ENCODE assay signal across 14 mouse cellular contexts in genomic region chr9:57959399-57959798, GRCm38 (mm10). TPM values are rescaled to one million over a fixed set of nuclear protein-coding genes. Genes with fewer than 3 reads are reported as not detected.
"Had no signal": no experiment of that assay in that cellular context is flagged by ENCODE, and none has a peak within 500 bp of the region (broad histone marks: within the 10 kb centered on the region; RNA-seq: fewer than 3 reads in every experiment).

No protein-coding gene starts in this region.

- H3K4me3 ChIP-seq: kidney, embryonic 15.5 days; limb, embryonic 13.5 days; midbrain, embryonic 12.5 days; myocyte; neural tube, embryonic 15.5 days had no signal

- H3K9me3 ChIP-seq: kidney, embryonic 15.5 days; limb, embryonic 13.5 days; midbrain, embryonic 12.5 days; neural tube, embryonic 15.5 days had no signal

- H3K4me1 ChIP-seq: limb, embryonic 13.5 days; neural tube, embryonic 15.5 days had no signal

- H3K9ac ChIP-seq: kidney, embryonic 15.5 days; limb, embryonic 13.5 days; liver, embryonic 14.5 days; midbrain, embryonic 12.5 days; neural tube, embryonic 15.5 days had no signal

- H3K27ac ChIP-seq: kidney, embryonic 15.5 days; limb, embryonic 13.5 days; liver, embryonic 14.5 days; midbrain, embryonic 12.5 days; neural tube, embryonic 15.5 days had no signal

- DNase-seq: kidney, postnatal 14 days; layer of hippocampus, postnatal 36 days; left cerebral cortex, postnatal 4 days; lung, adult 18-20 months; thymus, adult 18-20 months; thymus, postnatal 14 days had no signal

- H3K4me2 ChIP-seq: kidney, embryonic 15.5 days; limb, embryonic 13.5 days; midbrain, embryonic 12.5 days; neural tube, embryonic 15.5 days had no signal

- H3K27me3 ChIP-seq: kidney, embryonic 15.5 days; limb, embryonic 13.5 days; midbrain, embryonic 12.5 days; neural tube, embryonic 15.5 days had no signal

- H3K36me3 ChIP-seq: kidney, embryonic 15.5 days; limb, embryonic 13.5 days had no signal

RNA-seq across cellular contexts. Expression of gene Sema7a, which starts 19.5 kb away (rescaled TPM):
- total RNA-seq: megakaryocyte-erythroid progenitor cell, adult 5-6 weeks had no signal

RNA-seq across cellular contexts. Expression of gene Cyp11a1, which starts 46.8 kb away (rescaled TPM):
- total RNA-seq: liver, adult 2 months; megakaryocyte-erythroid progenitor cell, adult 5-6 weeks had no signal
- polyA plus RNA-seq: liver, adult 2 months had no signal
